Mouse (Mus musculus): ENCODE data around the gene Eea1.

GRCm38 (mm10) chr10:96034106-96034505 lies 93.7 kb downstream of the Eea1 start:
- TF ChIP-seq CTCF (conservative IDR thresholded peaks at IDR 0.05; ENCODE audit: insufficient read depth, insufficient read length, low read depth, low read length): no peak
- TF ChIP-seq POLR2A (IDR thresholded peaks at IDR 0.05; ENCODE audit: low read depth, low read length): no peak

Data from kidney, adult 2 months (tissue).